Mouse (Mus musculus) stomach, embryonic 16.5 days (tissue): ENCODE data around the gene Patl1. TPM values are rescaled to one million over a fixed set of nuclear protein-coding genes. Genes with fewer than 3 reads are reported as not detected.

Source experiments
- microRNA-seq: library from miRNA; unstranded; fragments of <30 nt; microRNA quantifications from one replicate; pipeline ENCODE4, GENCODE M21; 2016
- polyA plus RNA-seq: library from polyadenylated mRNA; unstranded; fragments of >200 nt; fragmentation: Nextera tagmentation; extraction: Ambion mirVana; gene quantifications from 2 replicates; pipeline ENCODE4 v1.2.1, GENCODE M21; 2015

Gene Patl1
- polyA plus RNA-seq, 1 experiment from 2014 or later, result 16.9 TPM

Small RNA genes lying within 50 kb of the gene (microRNA-seq; reads per million reads assigned to microRNA genes)
- gene Mir6994, result 6.0 reads per million, percentile 27 among the genes with 10 or more reads in this experiment

Other genes with a start within 250 kb of the Patl1 start
- gene Oosp1, start 221.2 kb upstream of the Patl1 start, polyA plus RNA-seq, result not detected in 2 replicates
- not detected in 2 replicates for gene Oosp3, start 215.3 kb upstream of the Patl1 start, polyA plus RNA-seq
- 9.9 and 15.4 TPM in 2 replicates for gene Gif, start 164.8 kb upstream of the Patl1 start, polyA plus RNA-seq
- gene Mrpl16, start 142.0 kb upstream of the Patl1 start, polyA plus RNA-seq, result 51.7 and 53.0 TPM in 2 replicates
- 20.2 and 22.7 TPM in 2 replicates for gene Stx3, start 93.0 kb upstream of the Patl1 start, polyA plus RNA-seq
- 0.13 TPM in 1 of 2 replicates, not detected in the other for gene Olfr1417, start 73.2 kb upstream of the Patl1 start, polyA plus RNA-seq
- not detected in 2 replicates for gene Olfr1418, start 51.3 kb upstream of the Patl1 start, polyA plus RNA-seq
- gene Olfr1419, start 37.3 kb upstream of the Patl1 start, polyA plus RNA-seq, result not detected in 2 replicates
- gene Olfr1420, start 25.8 kb upstream of the Patl1 start, polyA plus RNA-seq, result 0.06 TPM in 1 of 2 replicates, not detected in the other
- 4.1 and 4.6 TPM in 2 replicates for gene Osbp, start 53.5 kb downstream of the Patl1 start, polyA plus RNA-seq
- 0.03 TPM in 1 of 2 replicates, not detected in the other for gene Olfr1423, start 128.9 kb downstream of the Patl1 start, polyA plus RNA-seq
- gene Olfr1424, start 150.3 kb downstream of the Patl1 start, polyA plus RNA-seq, result not detected in 2 replicates
- gene Olfr1425, start 165.3 kb downstream of the Patl1 start, polyA plus RNA-seq, result not detected in 2 replicates
- gene Olfr1426, start 179.6 kb downstream of the Patl1 start, polyA plus RNA-seq, result not detected in 2 replicates
- gene Olfr1427, start 190.9 kb downstream of the Patl1 start, polyA plus RNA-seq, result not detected in 2 replicates
- not detected in 2 replicates for gene Olfr1428, start 203.5 kb downstream of the Patl1 start, polyA plus RNA-seq
- 0.04 TPM in 1 of 2 replicates, not detected in the other for gene Olfr76, start 210.8 kb downstream of the Patl1 start, polyA plus RNA-seq